Mouse (Mus musculus) MEL (cell line): ENCODE measurements around the gene Csrnp1.

ENCODE experiments used
- CTCF ChIP-seq, 3 experiments: IDR thresholded peaks in 2 of 3; conservative IDR thresholded peaks in 1 of 3; 2 replicates each; pipeline ENCODE4 v1.5.1; 2011 to 2012; ENCODE audit warnings: low read length in 3 of 3, low read depth in 2 of 3, mild to moderate bottlenecking in 2 of 3, improper control_type of control experiment in 1 of 3, inconsistent platforms in 1 of 3, mixed read lengths in 1 of 3, moderate library complexity in 1 of 3; ENCODE audit not compliant: control insufficient read depth in 1 of 3, insufficient read depth in 1 of 3, poor library complexity in 1 of 3, severe bottlenecking in 1 of 3
- MAFK ChIP-seq: IDR thresholded peaks from 2 replicates; pipeline ENCODE4 v1.6.1; 2011; ENCODE audit warnings: low read depth, mild to moderate bottlenecking, low read length, improper control_type of control experiment, borderline replicate concordance
- MYC ChIP-seq: IDR thresholded peaks from 2 replicates; pipeline ENCODE4 v1.6.1; 2011; ENCODE audit warnings: low read depth, mild to moderate bottlenecking, low read length, improper control_type of control experiment, moderate library complexity
- POLR2A ChIP-seq, 2 experiments: IDR thresholded peaks; 2 replicates each; pipeline ENCODE4 v1.6.1; 2011 to 2012; ENCODE audit warnings: low read length in 2 of 2, mild to moderate bottlenecking in 2 of 2, control low read depth in 1 of 2, improper control_type of control experiment in 1 of 2, low read depth in 1 of 2, moderate library complexity in 1 of 2; ENCODE audit not compliant: control insufficient read depth in 1 of 2, insufficient read depth in 1 of 2, poor library complexity in 1 of 2
- TAL1 ChIP-seq: IDR thresholded peaks from 2 replicates; pipeline ENCODE4 v1.6.1; 2012; ENCODE audit warnings: mild to moderate bottlenecking, inconsistent platforms, low read length, moderate library complexity, mixed read lengths
- TBP ChIP-seq: IDR thresholded peaks from 2 replicates; pipeline ENCODE4 v1.8.0; 2011; ENCODE audit warnings: low read depth, low read length, improper control_type of control experiment
- UBTF ChIP-seq: IDR thresholded peaks from 2 replicates; pipeline ENCODE4 v1.6.1; 2012; ENCODE audit warnings: low read depth, mild to moderate bottlenecking, inconsistent platforms, low read length, improper control_type of control experiment, moderate library complexity, borderline replicate concordance; ENCODE audit not compliant: insufficient read depth

DNA sequence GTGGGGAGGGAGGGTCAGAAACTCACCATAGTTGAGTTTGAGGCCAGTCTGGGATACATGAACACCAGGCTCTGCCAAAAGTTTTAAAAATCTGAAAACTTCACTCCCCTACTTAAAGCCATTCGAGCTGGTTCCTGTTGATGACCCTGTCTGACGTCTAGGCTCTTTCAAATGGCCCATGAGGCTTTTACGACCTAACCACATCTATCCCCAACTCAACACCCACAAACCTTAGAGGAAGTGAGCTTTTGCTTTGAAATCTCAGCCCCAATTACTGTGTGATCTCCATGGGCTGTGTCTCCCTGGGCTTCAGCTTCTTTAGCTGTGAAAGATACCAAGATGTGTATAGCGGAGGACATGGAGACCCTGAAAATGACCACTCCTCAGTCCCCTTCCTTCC, 46.0 kb downstream of the Csrnp1 start:
- TF ChIP-seq CTCF (IDR thresholded peaks at IDR 0.05 in 2 of 3, conservative IDR thresholded peaks at IDR 0.05 in 1 of 3; ENCODE audit: control insufficient read depth in 1 of 3, insufficient read depth in 1 of 3, low read depth in 2 of 3, low read length in 3 of 3, poor library complexity in 1 of 3, severe bottlenecking in 1 of 3) (no peak), MYC (no peak), MAFK (no peak), TBP (no peak), POLR2A (IDR thresholded peaks at IDR 0.05; ENCODE audit: control insufficient read depth in 1 of 2, insufficient read depth in 1 of 2, low read depth in 1 of 2, low read length in 2 of 2, poor library complexity in 1 of 2) (no peak), TAL1 (no peak), UBTF (no peak)
